Comparison of ENCODE assay signal across 8 mouse cellular contexts in the genomic region with DNA sequence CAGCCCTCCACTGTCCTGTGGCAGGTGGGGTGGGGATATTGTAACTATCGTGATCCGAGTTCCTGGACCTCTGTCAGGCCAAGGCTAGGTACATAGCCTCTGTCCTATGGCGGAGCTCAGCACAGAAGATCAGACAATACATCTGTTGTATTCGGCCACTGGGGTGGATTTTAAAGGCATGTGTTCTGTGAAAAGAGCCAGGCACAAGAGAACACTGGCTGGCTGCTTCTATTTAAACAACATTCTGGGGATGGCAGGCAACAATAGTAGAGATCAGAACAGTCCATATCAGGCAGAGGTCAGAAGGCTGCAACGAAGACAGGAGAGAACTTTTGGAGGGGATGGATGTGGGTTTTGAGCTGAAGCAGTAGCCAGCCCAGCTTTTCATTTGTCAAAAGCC. TPM values are rescaled to one million over a fixed set of nuclear protein-coding genes. Genes with fewer than 3 reads are reported as not detected.
DNase-seq lines count a peak whose midpoint lies in the region; ATAC-seq lines count a peak whose summit lies in the region.

No protein-coding gene starts in this region.

- no peak overlapping the region for H3K27ac ChIP-seq in lung, embryonic 16.5 days (ENCODE audit: low read length)
- H3K27ac ChIP-seq in midbrain, embryonic 10.5 days (replicated peaks) = peak overlapping the region; percentile 89; the same call in 1 of the 2 replicates

- H3K27me3 ChIP-seq in lung, embryonic 16.5 days (ENCODE audit: control insufficient read depth, insufficient read depth, low read depth, low read length) = peaks cover 29% of the 10 kb centered on the region
- H3K27me3 ChIP-seq in midbrain, embryonic 10.5 days (ENCODE audit: low read depth, poor library complexity, severe bottlenecking) = peaks cover 71% of the 10 kb centered on the region

- 0 out of 2 replicates have a peak, but pooled peaks cover 4% of the 10 kb centered on the region for H3K9me3 ChIP-seq in lung, embryonic 16.5 days (ENCODE audit: control insufficient read depth, low read length)
- H3K9me3 ChIP-seq in midbrain, embryonic 10.5 days (replicated peaks) = no peaks in the 10 kb centered on the region

- no peaks in the 10 kb centered on the region for H3K36me3 ChIP-seq in lung, embryonic 16.5 days (ENCODE audit: control insufficient read depth, insufficient read depth, low read length)
- no peaks in the 10 kb centered on the region for H3K36me3 ChIP-seq in midbrain, embryonic 10.5 days

- no peak overlapping the region for H3K4me3 ChIP-seq in lung, embryonic 16.5 days (ENCODE audit: low read length)
- H3K4me3 ChIP-seq in midbrain, embryonic 10.5 days = no peak overlapping the region

- H3K4me1 ChIP-seq in lung, embryonic 16.5 days (replicated peaks; ENCODE audit: control insufficient read depth, insufficient read depth, low read length) = peaks cover 6% of the 10 kb centered on the region
- H3K4me1 ChIP-seq in midbrain, embryonic 10.5 days = peaks cover 38% of the 10 kb centered on the region

- no peak for ATAC-seq in lung, embryonic 16.5 days (ENCODE audit: low read depth)
- no peak for ATAC-seq in megakaryocyte progenitor cell, adult 5-6 weeks (replicated peaks; ENCODE audit: poor library complexity)

- peak; percentile 39 for DNase-seq in embryo, embryonic 10.5 days (ENCODE audit: low spot score)
- DNase-seq in embryo, embryonic 9.5 days (ENCODE audit: extremely low spot score) = no peak
- no peak for DNase-seq in lung, postnatal 36 days
- no peak for DNase-seq in midbrain, embryonic 10.5 days (ENCODE audit: low spot score)
- no peak for DNase-seq in spleen, postnatal 36 days (ENCODE audit: low spot score in 2 of 2)
- DNase-seq in adrenal gland, postnatal 14 days = no peak

- peak overlapping the region; percentile 91 for H3K4me2 ChIP-seq in lung, embryonic 16.5 days (ENCODE audit: low read depth, low read length)

- WGBS in lung, embryonic 16.5 days = 67% methylated on average over 5 of the region's 5 CpGs
- WGBS in midbrain, embryonic 10.5 days = 48% methylated on average over 5 of the region's 5 CpGs

- peak overlapping the region; percentile 68; the same call in 1 of the 2 replicates for H3K9ac ChIP-seq in lung, embryonic 16.5 days (ENCODE audit: low read length)

RNA-seq across cellular contexts. Expression of a gene that starts 1.4 kb away (rescaled TPM):
- polyA plus RNA-seq in lung, embryonic 16.5 days (2015; fragmentation: Nextera tagmentation; extraction: Ambion mirVana) = 0.33 and 0.40 TPM in 2 replicates
- 1.4 and 1.8 TPM in 2 replicates for polyA plus RNA-seq in midbrain, embryonic 10.5 days (2016; fragmentation: Nextera tagmentation; extraction: Ambion mirVana)
- not detected in 2 replicates for total RNA-seq in megakaryocyte progenitor cell, adult 5-6 weeks (2015)
- not detected in 2 replicates for total RNA-seq in megakaryocyte progenitor cell, adult 5-6 weeks (2017)
- 1.1 and 1.3 TPM in 2 replicates for total RNA-seq in adrenal gland, postnatal 14 days (2021)

RNA-seq across cellular contexts. Expression of a gene that starts 16.0 kb away (rescaled TPM):
- 68.1 and 71.8 TPM in 2 replicates for polyA plus RNA-seq in lung, embryonic 16.5 days (2015; fragmentation: Nextera tagmentation; extraction: Ambion mirVana)
- polyA plus RNA-seq in midbrain, embryonic 10.5 days (2016; fragmentation: Nextera tagmentation; extraction: Ambion mirVana) = 92.8 TPM in 2 replicates
- total RNA-seq in megakaryocyte progenitor cell, adult 5-6 weeks (2015) = 22.7 and 28.3 TPM in 2 replicates
- total RNA-seq in megakaryocyte progenitor cell, adult 5-6 weeks (2017) = 10.3 and 14.1 TPM in 2 replicates
- 54.2 and 55.0 TPM in 2 replicates for total RNA-seq in adrenal gland, postnatal 14 days (2021)

RNA-seq across cellular contexts. Expression of a gene that starts 16.1 kb away (rescaled TPM):
- 102 and 107 TPM in 2 replicates for polyA plus RNA-seq in lung, embryonic 16.5 days (2015; fragmentation: Nextera tagmentation; extraction: Ambion mirVana)
- 141 and 147 TPM in 2 replicates for polyA plus RNA-seq in midbrain, embryonic 10.5 days (2016; fragmentation: Nextera tagmentation; extraction: Ambion mirVana)
- total RNA-seq in megakaryocyte progenitor cell, adult 5-6 weeks (2015) = 39.7 and 43.1 TPM in 2 replicates
- 48.3 and 51.4 TPM in 2 replicates for total RNA-seq in megakaryocyte progenitor cell, adult 5-6 weeks (2017)
- total RNA-seq in adrenal gland, postnatal 14 days (2021) = 48.6 and 51.0 TPM in 2 replicates

RNA-seq across cellular contexts. Expression of a gene that starts 53.6 kb away (rescaled TPM):
- 0.13 and 0.18 TPM in 2 replicates for polyA plus RNA-seq in lung, embryonic 16.5 days (2015; fragmentation: Nextera tagmentation; extraction: Ambion mirVana)
- polyA plus RNA-seq in midbrain, embryonic 10.5 days (2016; fragmentation: Nextera tagmentation; extraction: Ambion mirVana) = 0.10 TPM in 1 of 2 replicates, not detected in the other
- total RNA-seq in megakaryocyte progenitor cell, adult 5-6 weeks (2015) = not detected in 2 replicates
- not detected in 2 replicates for total RNA-seq in megakaryocyte progenitor cell, adult 5-6 weeks (2017)
- total RNA-seq in adrenal gland, postnatal 14 days (2021) = 0.08 TPM in 1 of 2 replicates, not detected in the other
